Mouse (Mus musculus): Measurements from ENCODE around the gene Dgki.

The Dgki gene

GRCm38 (mm10) chr6:36838747-36839146 lies 461.2 kb downstream of the Dgki start:
- no peak for DNase-seq

- no peak for DNase-seq
Observed at GRCm38 (mm10) chr6:36835351-36835750, 464.6 kb downstream of the Dgki start.

GRCm38 (mm10) chr6:36834695-36835265 lies 465.2 kb downstream of the Dgki start:
- no peak for DNase-seq

- DNase-seq: no peak
Observed at GRCm38 (mm10) chr6:36832681-36833080, 467.3 kb downstream of the Dgki start.

- DNase-seq: no peak
Observed at GRCm38 (mm10) chr6:36832207-36832606, 467.8 kb downstream of the Dgki start.

GRCm38 (mm10) chr6:36830371-36830925 lies 469.5 kb downstream of the Dgki start:
- no peak for DNase-seq

- DNase-seq: no peak
Observed at GRCm38 (mm10) chr6:36819784-36820050, 480.3 kb downstream of the Dgki start.

GRCm38 (mm10) chr6:36819019-36819783 lies 480.8 kb downstream of the Dgki start:
- DNase-seq: peak in 1 of 2 experiments; percentile 37

- no peak for DNase-seq
Observed at GRCm38 (mm10) chr6:36818281-36819018, 481.5 kb downstream of the Dgki start.

- DNase-seq: no peak
Observed at GRCm38 (mm10) chr6:36816666-36817065, 483.3 kb downstream of the Dgki start.

- DNase-seq: no peak
Observed at GRCm38 (mm10) chr6:36815992-36816391, 484.0 kb downstream of the Dgki start.

- DNase-seq: no peak
Observed at GRCm38 (mm10) chr6:36812666-36813515, 487.1 kb downstream of the Dgki start.

- DNase-seq: no peak
Observed at GRCm38 (mm10) chr6:36810448-36810847, 489.5 kb downstream of the Dgki start.

GRCm38 (mm10) chr6:36809747-36810285 lies 490.2 kb downstream of the Dgki start, which contains the start of gene Ptn:
Ptn (minus strand) TSS chr6:36810220.
- DNase-seq: no peak

GRCm38 (mm10) chr6:36809311-36809726 lies 490.7 kb downstream of the Dgki start:
- peak; percentile 33 to 41 for DNase-seq

GRCm38 (mm10) chr6:36808306-36809058 lies 491.5 kb downstream of the Dgki start:
- no peak for DNase-seq

- no peak for DNase-seq
Observed at GRCm38 (mm10) chr6:36806906-36807305, 493.1 kb downstream of the Dgki start.

GRCm38 (mm10) chr6:36800309-36800946 lies 499.6 kb downstream of the Dgki start:
- no peak for DNase-seq

GRCm38 (mm10) chr6:36797066-36797655 lies 502.8 kb downstream of the Dgki start:
- no peak for DNase-seq

All from kidney, adult 8-10 months (tissue).